Mouse (Mus musculus): ENCODE data around the gene Rab13. TPM values are rescaled to one million over a fixed set of nuclear protein-coding genes. Genes with fewer than 3 reads are reported as not detected.
A peak's percentile ranks its signal among the peaks of the same experiment; 100 is the strongest.

Gene Rab13
- polyA plus RNA-seq, 1 experiment from 2014 or later = 27.9 TPM

DNA sequence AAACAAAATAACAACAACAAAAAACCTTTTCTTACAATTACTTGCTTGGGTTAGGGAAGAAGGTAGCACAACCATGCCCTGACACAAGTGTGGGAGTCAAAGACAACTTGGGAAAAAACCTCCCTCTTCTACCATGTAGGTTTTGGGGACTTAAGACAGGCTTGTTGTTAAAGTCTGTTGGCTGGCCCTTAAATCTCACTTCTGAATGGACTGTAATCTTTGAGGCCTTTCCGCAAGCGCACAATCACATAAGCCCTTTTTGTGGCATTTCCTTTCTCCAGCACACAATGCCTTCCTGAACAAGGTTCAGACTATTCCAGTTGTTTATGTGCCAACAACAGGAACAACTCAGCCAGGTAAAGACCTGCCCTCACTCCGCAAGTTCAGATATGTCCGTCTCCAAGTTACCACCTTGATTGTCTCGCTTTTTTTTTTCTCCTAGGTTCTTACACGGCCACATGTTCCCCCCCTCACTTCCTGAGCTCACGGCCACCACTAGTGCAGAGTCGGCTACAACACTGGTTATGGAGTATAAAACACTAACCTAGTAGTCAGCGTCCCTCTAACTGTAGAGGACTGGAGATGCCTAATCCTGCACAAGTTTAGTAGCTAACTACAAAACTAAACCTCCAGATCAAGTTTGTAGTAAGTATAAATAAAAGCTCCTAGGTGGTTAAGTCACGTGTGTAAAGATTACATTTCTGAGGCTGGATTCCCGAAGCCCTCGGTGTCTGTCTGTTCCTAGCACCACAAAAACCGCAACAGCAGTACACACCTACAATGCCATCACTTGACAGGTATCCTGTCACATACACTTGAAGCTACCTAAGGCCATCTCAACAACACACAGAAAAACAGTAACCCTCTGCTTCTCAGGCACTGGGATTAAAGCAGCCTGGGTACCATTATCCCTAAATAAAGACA, 1.8 kb upstream of the Rab13 start:
- H3K27ac ChIP-seq = no peak overlapping the region
- no peaks in the 10 kb centered on the region for H3K27me3 ChIP-seq (ENCODE audit: insufficient read depth, poor library complexity, severe bottlenecking)
- H3K4me1 ChIP-seq = peaks cover 21% of the 10 kb centered on the region; the same call in 1 of the 2 replicates
- H3K9me3 ChIP-seq = no peaks in the 10 kb centered on the region
- H3K4me3 ChIP-seq = peak overlapping the region; percentile 80
- DNase-seq (ENCODE audit: low spot score) = no peak
- WGBS = 70% methylated on average over 13 of the region's 13 CpGs
- peaks cover 51% of the 10 kb centered on the region for H3K36me3 ChIP-seq

DNA sequence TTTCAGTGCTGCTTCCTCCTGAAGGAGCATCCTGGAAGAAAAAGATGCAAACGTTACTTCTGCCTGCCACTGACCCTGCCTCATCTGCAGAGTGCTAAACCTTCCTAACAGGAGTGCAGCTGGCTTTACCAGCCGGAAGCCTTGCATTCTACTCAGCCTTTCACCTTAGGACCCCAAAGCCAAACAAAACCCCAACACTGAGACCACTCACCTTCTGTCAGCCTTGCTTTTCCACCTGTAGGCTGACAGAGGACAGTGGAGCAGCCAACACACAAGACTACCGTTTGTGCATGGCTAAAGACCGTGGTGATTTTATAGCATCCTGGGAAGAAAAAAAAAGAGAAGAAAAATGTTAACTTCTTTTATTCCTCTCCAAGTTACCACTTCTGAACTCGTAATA, 772 bp upstream of the Rab13 start:
- no peaks in the 10 kb centered on the region for H3K27me3 ChIP-seq (ENCODE audit: insufficient read depth, poor library complexity, severe bottlenecking)
- 15% methylated on average over 5 of the region's 5 CpGs for WGBS
- peak overlapping the region; percentile 97 for H3K27ac ChIP-seq
- peak overlapping the region; percentile 80 for H3K4me3 ChIP-seq
- H3K4me1 ChIP-seq = peaks cover 21% of the 10 kb centered on the region; the same call in 1 of the 2 replicates
- H3K36me3 ChIP-seq = peaks cover 49% of the 10 kb centered on the region
- DNase-seq (ENCODE audit: low spot score) = no peak
- H3K9me3 ChIP-seq = no peaks in the 10 kb centered on the region

DNA sequence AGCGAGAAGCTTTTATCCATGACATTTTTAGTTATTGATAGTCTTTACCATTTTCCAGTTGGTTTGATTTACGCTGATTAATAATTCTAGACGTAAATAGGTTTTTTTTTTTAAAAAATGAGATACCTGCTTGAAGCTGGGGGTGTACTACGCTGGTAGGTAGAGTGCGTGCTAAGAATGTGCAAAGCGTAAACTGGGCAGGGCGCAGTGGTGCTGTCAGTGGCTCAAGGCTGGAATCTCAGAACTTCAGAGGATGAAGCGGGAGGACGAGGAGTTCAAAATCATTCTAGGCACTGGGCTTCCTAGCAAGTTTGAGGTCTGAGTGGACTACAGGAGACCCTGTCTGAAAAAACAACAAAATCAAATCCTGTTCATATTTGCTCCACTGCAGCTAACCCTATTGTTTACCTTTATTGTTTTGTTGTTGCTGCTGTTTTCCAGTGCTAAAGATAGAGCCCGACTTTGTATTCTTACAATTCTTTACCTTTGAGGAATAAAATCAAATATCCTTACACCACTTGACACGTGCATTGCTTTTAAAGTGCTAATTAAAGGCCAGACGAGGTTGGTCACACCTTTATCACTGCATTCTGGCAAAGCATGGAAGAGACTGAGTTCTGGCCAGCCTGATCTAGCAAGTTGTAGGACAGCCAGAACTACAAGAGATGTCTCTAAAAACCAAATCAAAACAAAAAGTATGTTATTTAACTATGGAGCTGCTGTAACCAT, 625 bp downstream of the Rab13 start:
- H3K27ac ChIP-seq = peak overlapping the region; percentile 97

DNA sequence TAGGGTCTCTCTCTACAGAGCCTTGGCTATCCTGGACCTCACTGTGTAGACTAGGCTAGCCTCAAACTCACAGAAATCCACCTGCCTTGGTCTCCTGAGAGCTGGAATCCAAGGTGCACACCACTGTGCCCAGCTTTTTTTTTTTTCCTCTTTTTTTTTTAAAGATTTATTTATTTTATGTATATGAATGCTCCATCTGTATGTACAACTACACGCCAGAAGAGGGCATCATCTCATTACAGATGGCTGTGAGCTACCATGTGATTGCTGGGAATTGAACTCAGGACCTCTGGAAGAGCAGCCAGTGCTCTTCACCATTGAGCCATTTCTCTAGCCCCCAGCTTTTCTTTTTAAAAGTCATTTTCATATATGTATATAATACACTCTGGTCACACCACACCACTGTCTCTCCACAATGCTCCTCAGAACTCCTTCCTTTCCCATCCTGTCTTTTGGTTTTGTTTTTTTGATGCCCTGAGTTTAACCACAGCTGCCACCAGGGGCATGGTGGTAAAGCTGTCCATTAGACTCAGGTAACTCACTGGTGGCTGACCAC, 2.4 kb downstream of the Rab13 start:
- DNase-seq (ENCODE audit: low spot score) = no peak
- H3K27ac ChIP-seq = no peak overlapping the region
- no peaks in the 10 kb centered on the region for H3K27me3 ChIP-seq (ENCODE audit: insufficient read depth, poor library complexity, severe bottlenecking)
- no peaks in the 10 kb centered on the region for H3K9me3 ChIP-seq
- WGBS = 27% methylated on average over 1 of the region's 1 CpGs
- H3K4me3 ChIP-seq = no peak overlapping the region
- peaks cover 18% of the 10 kb centered on the region for H3K36me3 ChIP-seq
- H3K4me1 ChIP-seq = peaks cover 25% of the 10 kb centered on the region; the same call in 1 of the 2 replicates

More for the DNA sequence above, 625 bp downstream of the Rab13 start:
- Histone ChIP-seq H3K9me3 (no peaks in the 10 kb centered on the region), H3K27me3 (ENCODE audit: insufficient read depth, poor library complexity, severe bottlenecking) (no peaks in the 10 kb centered on the region), H3K4me1 (peaks cover 21% of the 10 kb centered on the region; the same call in 1 of the 2 replicates), H3K36me3 (peaks cover 35% of the 10 kb centered on the region), H3K4me3 (peak overlapping the region; percentile 80)
- DNase-seq (ENCODE audit: low spot score) = no peak
- 13% methylated on average over 12 of the region's 12 CpGs for WGBS

DNA sequence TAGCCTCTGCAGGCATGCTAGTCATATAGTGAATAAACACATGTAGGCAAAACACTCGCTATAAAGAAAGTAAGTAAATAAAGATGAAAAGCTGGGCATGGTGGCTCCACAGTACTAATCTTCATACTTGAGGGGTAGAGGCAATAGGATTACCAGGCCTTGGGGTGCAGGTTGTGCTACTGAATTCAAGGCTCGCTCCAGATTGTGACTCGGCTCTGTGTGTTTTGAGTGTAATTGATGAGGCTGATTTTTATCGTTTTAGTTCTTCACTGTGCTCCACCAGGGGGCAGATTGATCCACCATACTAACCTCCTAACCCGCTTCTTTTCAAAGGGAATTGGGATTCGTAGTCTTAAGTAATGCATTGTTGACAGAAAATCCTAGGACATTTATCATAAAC, 6.6 kb downstream of the Rab13 start:
- Histone ChIP-seq H3K9me3 (no peaks in the 10 kb centered on the region), H3K4me3 (peak overlapping the region; percentile 72), H3K27me3 (ENCODE audit: insufficient read depth, poor library complexity, severe bottlenecking) (no peaks in the 10 kb centered on the region), H3K36me3 (peaks cover 22% of the 10 kb centered on the region), H3K4me1 (peaks cover 29% of the 10 kb centered on the region), H3K27ac (peak overlapping the region; percentile 89)
- WGBS = 17% methylated on average over 6 of the region's 6 CpGs
- DNase-seq (ENCODE audit: low spot score) = no peak

DNA sequence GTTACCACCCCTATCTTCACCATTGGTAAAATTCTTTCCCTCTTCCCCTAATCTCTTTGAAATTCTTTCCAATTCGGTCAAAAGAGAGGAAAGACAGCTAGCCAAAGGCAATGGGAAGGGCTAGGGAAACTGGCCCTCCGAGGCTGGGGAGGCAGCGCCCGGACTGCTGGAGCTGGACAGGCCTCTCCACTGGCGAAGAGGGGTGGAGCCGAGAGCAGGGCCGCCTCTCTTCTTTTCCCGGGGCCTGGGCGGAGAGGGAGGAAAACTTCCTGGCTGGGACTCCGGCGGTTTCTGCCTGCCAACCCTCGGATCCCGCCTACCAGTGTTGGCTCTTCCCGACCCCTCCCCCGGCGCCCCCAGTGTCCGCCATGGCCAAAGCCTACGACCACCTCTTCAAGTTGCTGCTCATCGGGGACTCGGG, 7.0 kb downstream of the Rab13 start:
- peak overlapping the region; percentile 89 for H3K27ac ChIP-seq
- H3K36me3 ChIP-seq = peaks cover 26% of the 10 kb centered on the region
- DNase-seq (ENCODE audit: low spot score) = peak; percentile 86
- peak overlapping the region; percentile 72 for H3K4me3 ChIP-seq
- H3K4me1 ChIP-seq = peaks cover 29% of the 10 kb centered on the region
- WGBS = under 1% methylated on average over 20 of the region's 20 CpGs
- no peaks in the 10 kb centered on the region for H3K27me3 ChIP-seq (ENCODE audit: insufficient read depth, poor library complexity, severe bottlenecking)
- H3K9me3 ChIP-seq = no peaks in the 10 kb centered on the region

DNA sequence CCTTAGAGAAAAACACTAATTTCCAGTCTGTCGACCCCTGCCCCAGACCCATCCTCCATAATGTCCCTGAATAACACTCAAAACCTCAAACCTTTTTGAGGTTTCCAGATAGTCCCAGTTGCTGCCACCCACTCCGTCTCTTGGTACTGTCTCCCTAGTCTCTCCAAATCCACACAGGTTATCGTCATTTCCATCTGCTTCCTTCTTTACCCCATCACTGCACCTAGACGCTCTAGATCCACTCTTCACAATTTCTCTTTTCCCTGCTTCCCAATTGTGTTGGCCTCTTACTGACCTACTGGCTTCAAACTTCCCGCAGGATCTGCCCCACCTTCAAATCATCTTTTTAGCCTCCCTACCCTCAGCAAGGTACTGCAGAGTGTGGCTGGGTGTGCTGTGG, 7.6 kb downstream of the Rab13 start:
- Histone ChIP-seq H3K36me3 (peaks cover 32% of the 10 kb centered on the region), H3K9me3 (no peaks in the 10 kb centered on the region), H3K27me3 (ENCODE audit: insufficient read depth, poor library complexity, severe bottlenecking) (no peaks in the 10 kb centered on the region), H3K4me1 (peaks cover 29% of the 10 kb centered on the region), H3K27ac (peak overlapping the region; percentile 89), H3K4me3 (peak overlapping the region; percentile 72)
- no peak for DNase-seq (ENCODE audit: low spot score)
- WGBS = 16% methylated on average over 5 of the region's 5 CpGs

DNA sequence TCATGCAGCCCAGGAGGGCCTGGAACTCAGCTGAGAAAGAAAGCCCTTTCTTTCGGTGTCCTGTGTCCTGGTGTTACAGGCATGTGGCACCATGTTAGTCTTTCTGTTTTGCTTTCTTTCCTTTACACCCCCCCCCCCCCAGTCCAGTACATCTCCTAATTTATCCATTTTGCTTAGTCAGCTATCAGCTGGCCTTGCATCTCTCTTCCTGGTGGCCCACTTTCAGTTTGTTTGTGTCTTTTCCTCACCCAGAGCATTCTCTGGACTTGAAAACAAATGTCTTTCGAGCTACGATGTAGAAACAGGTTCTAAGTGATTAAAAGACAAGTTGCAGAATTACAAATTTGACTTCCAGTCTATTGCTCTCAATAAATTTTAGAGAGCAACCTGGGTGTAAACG, 9.0 kb downstream of the Rab13 start:
- no peak for DNase-seq (ENCODE audit: low spot score)
- WGBS = 84% methylated on average over 4 of the region's 4 CpGs
- peaks cover 29% of the 10 kb centered on the region for H3K4me1 ChIP-seq

DNA sequence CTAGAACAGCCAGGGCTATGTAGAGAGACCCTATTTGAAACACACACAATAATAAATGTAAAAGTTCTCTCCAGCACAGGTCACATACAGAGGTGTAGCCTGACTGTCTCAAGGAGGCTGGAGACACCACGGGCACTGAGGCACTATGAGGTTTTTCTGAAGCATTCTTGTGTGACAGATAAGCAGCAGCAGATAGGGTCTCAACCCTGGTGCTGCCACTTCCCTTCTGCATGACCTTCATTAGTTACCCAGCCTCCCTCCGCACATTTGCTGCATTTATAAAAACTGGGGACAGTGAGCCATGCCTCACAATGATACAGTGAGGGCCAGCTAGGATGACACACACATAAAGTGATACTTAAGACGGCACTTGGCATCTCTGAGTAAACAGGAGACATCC, 9.4 kb downstream of the Rab13 start:
- Histone ChIP-seq H3K9me3 (no peaks in the 10 kb centered on the region), H3K27ac (0 out of 2 replicates have a peak overlapping the region, but pooled peaks have one; percentile 1), H3K4me3 (no peak overlapping the region), H3K27me3 (ENCODE audit: insufficient read depth, poor library complexity, severe bottlenecking) (no peaks in the 10 kb centered on the region), H3K4me1 (peaks cover 29% of the 10 kb centered on the region), H3K36me3 (peaks cover 35% of the 10 kb centered on the region)
- WGBS = 39% methylated on average over 3 of the region's 3 CpGs
- DNase-seq (ENCODE audit: low spot score) = no peak

More for the DNA sequence above, 9.0 kb downstream of the Rab13 start:
- Histone ChIP-seq H3K9me3 (no peaks in the 10 kb centered on the region), H3K27ac (peak overlapping the region; percentile 1; the same call in 1 of the 2 replicates), H3K36me3 (peaks cover 35% of the 10 kb centered on the region), H3K27me3 (ENCODE audit: insufficient read depth, poor library complexity, severe bottlenecking) (no peaks in the 10 kb centered on the region), H3K4me3 (no peak overlapping the region)

DNA sequence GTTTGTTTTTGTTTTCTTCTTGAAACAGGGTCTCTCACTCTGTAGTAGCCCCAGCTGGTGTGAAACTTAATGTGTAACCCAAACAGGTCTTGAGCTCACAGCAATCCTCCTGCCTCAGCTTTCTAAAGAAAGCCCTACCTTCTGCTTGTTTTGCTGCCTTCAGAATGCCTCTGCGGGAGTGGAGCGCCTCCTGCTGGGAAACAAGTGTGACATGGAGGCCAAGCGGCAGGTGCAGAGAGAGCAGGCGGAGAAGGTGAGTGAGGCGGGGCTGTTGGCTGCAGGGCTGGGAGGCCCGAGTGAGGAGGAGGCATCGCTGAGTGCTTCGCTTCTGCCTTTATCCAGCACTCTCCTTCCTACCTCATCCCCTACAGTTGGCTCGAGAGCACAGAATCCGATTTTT, 10.8 kb downstream of the Rab13 start:
- Histone ChIP-seq H3K36me3 (peaks cover 35% of the 10 kb centered on the region), H3K4me3 (no peak overlapping the region), H3K27me3 (ENCODE audit: insufficient read depth, poor library complexity, severe bottlenecking) (no peaks in the 10 kb centered on the region), H3K9me3 (no peaks in the 10 kb centered on the region), H3K27ac (no peak overlapping the region), H3K4me1 (peaks cover 29% of the 10 kb centered on the region)
- no peak for DNase-seq (ENCODE audit: low spot score)
- 65% methylated on average over 10 of the region's 10 CpGs for WGBS

DNA sequence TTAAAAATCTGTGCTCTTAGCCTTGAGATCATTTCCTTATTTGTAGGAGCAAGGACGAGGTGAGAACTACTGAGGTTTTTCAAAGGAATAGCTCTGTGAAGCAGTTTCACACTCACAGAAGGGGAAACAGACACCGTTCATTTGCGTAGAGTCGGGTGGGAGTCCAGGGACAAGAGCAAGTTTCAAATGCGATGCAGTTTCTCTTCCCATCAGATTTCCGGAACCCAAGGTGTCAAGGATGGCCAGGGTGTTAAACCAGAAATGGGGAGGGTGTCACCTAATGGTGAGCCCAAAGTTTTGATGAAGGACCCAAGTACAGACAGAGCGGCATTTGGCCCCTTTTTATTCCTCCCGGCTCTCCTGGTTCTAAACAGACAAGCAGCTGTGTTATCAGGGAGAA, 17.6 kb downstream of the Rab13 start:
- Histone ChIP-seq H3K27ac (peak overlapping the region; percentile 91), H3K9me3 (no peaks in the 10 kb centered on the region), H3K4me1 (peaks cover 11% of the 10 kb centered on the region), H3K27me3 (ENCODE audit: insufficient read depth, poor library complexity, severe bottlenecking) (no peaks in the 10 kb centered on the region), H3K4me3 (peak overlapping the region; percentile 76), H3K36me3 (peaks cover 28% of the 10 kb centered on the region)
- no peak for DNase-seq (ENCODE audit: low spot score)
- WGBS = 12% methylated on average over 8 of the region's 8 CpGs

DNA sequence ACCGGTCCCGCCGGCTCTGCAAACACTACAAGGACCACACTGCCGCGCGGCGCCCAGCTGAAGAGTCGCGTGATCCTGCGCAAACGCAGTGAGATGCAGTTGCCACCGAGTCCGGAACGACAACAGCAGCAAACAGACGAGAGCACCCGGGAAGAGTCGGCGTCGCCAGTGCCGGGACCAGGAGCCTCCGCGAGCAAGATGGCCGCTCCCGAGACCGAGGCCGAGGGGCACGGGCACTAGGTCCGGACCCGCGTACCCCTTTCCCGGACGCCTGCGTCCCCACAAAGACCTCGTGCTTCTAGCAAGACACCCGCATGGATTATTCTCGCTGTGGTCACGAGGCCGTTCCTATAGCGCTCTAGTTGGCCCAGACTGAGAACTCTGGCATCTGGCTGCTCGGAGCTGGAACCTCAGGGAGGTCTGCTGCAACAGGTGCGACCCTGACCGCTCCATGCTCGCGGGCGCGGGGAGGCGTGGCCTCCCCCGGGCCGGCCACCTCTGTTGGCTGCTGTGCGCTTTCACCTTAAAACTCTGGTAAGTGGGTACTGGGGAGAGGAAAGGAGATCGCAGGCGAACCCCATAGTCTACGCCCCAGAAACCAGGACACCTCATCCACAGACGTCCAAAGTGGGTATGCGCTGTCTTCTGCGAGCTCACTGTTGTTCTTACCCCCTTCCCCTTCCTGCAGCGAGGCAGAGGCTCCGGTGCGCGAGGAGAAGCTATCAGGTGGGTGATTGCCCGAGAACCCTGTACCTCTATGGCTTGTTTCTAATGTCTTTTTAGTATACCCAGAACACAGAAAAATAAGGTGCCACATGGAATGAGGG, 18.2 kb downstream of the Rab13 start, which contains the start of gene Jtb:
Gene Jtb (plus strand): TSS at position 91 of the 827 bp plus-strand sequence.
- under 1% methylated on average over 61 of the region's 61 CpGs for WGBS
- Histone ChIP-seq H3K27me3 (ENCODE audit: insufficient read depth, poor library complexity, severe bottlenecking) (no peaks in the 10 kb centered on the region), H3K4me3 (peak within 1 kb of the TSS; percentile 76), H3K36me3 (peaks cover 29% of the 10 kb centered on the region), H3K9me3 (no peaks in the 10 kb centered on the region), H3K4me1 (peaks cover 11% of the 10 kb centered on the region), H3K27ac (peak within 1 kb of the TSS; percentile 91)
- peak; percentile 98 for DNase-seq (ENCODE audit: low spot score)

All from heart, embryonic 10.5 days (tissue).